Mouse (Mus musculus) cerebellum, adult 11-12 months (tissue): ENCODE results near the gene Tab1.

Experiments
- DNase-seq: peaks from one replicate; pipeline ENCODE4 v3.0.0; 2022

Tab1 gene

DNA sequence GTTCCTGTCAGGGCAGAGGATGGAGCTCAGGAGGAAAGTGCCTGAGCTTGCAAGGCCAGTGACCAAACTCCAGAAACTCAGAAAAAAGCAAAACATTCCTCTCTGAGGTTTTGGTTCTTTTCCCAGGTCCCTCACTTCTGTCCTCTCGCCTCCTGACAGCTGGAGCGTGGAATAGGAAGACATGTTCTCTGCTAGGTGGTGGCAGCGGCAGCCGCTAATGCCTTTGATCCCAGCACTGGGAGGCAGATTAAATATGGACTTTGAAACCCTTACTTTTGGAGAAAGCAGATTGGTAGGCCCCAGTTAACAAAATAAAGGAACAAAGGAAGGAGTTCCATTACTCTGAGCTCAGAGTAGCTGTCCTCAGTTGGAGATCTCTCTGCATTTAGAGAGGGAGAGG is 75.5 kb downstream of the Tab1 start:
- no peak for DNase-seq
